Mouse (Mus musculus) urinary bladder, adult 18-20 months (tissue): Measurements from ENCODE around the gene Sectm1b.
"Not testable (repeated sequence)": the region's sequence is repeated elsewhere in the genome, so short reads cannot be mapped to it uniquely, and the experiment has no call there.

Experiments used
- DNase-seq, 2 experiments: peaks; one replicate each; pipeline ENCODE4 v3.0.0; 2022; ENCODE audit warnings: low spot score in 2 of 2, mixed read lengths in 2 of 2

Sectm1b gene

GRCm38 (mm10) chr11:121069662-121070061, 6.3 kb upstream of the Sectm1b start:
- not testable (repeated sequence) for DNase-seq

- no peak for DNase-seq
Measured at GRCm38 (mm10) chr11:121067895-121068294, 4.5 kb upstream of the Sectm1b start.

- no peak for DNase-seq
Measured at GRCm38 (mm10) chr11:121064197-121064596, 828 bp upstream of the Sectm1b start.

GRCm38 (mm10) chr11:121061615-121062014, 1.8 kb downstream of the Sectm1b start:
- no peak for DNase-seq

- DNase-seq, result not testable (repeated sequence)
Measured at GRCm38 (mm10) chr11:121060401-121061067, 2.8 kb downstream of the Sectm1b start.

- DNase-seq, result no peak
Measured at GRCm38 (mm10) chr11:121059471-121059870, 3.9 kb downstream of the Sectm1b start.

- no peak for DNase-seq
Measured at GRCm38 (mm10) chr11:121058956-121059355, 4.4 kb downstream of the Sectm1b start.

GRCm38 (mm10) chr11:121058122-121058521, 5.2 kb downstream of the Sectm1b start:
- no peak for DNase-seq

GRCm38 (mm10) chr11:121056536-121057236, 6.7 kb downstream of the Sectm1b start:
- no peak for DNase-seq

GRCm38 (mm10) chr11:121053536-121053935, 9.8 kb downstream of the Sectm1b start:
- peak; percentile 65 to 71 for DNase-seq

GRCm38 (mm10) chr11:121052387-121052786, 11.0 kb downstream of the Sectm1b start:
- DNase-seq, result no peak

- DNase-seq, result no peak
Measured at GRCm38 (mm10) chr11:121051793-121052192, 11.6 kb downstream of the Sectm1b start.

GRCm38 (mm10) chr11:121049840-121050239, 13.5 kb downstream of the Sectm1b start:
- DNase-seq, result no peak

- DNase-seq, result no peak
Measured at GRCm38 (mm10) chr11:121047826-121048399, 15.5 kb downstream of the Sectm1b start.

- DNase-seq, result no peak
Measured at GRCm38 (mm10) chr11:121045286-121045685, 18.1 kb downstream of the Sectm1b start.

GRCm38 (mm10) chr11:121043025-121043424, 20.3 kb downstream of the Sectm1b start:
- DNase-seq, result not testable (repeated sequence)

- no peak for DNase-seq
Measured at GRCm38 (mm10) chr11:121042480-121042879, 20.9 kb downstream of the Sectm1b start.

- no peak for DNase-seq
Measured at GRCm38 (mm10) chr11:121041636-121042035, 21.7 kb downstream of the Sectm1b start.

GRCm38 (mm10) chr11:121041212-121041611, 22.2 kb downstream of the Sectm1b start:
- peak; percentile 59 to 80 for DNase-seq

GRCm38 (mm10) chr11:121039302-121039701, 24.1 kb downstream of the Sectm1b start, which contains the start of gene Cd7:
Gene Cd7, minus strand, starts transcription at chr11:121039418.
- no peak for DNase-seq

GRCm38 (mm10) chr11:121038366-121039240, 24.8 kb downstream of the Sectm1b start:
- no peak for DNase-seq

- DNase-seq, result no peak
Measured at GRCm38 (mm10) chr11:121033118-121033517, 30.3 kb downstream of the Sectm1b start.
